Mouse (Mus musculus) stomach, postnatal 0 days (tissue): ENCODE measurements around the gene Hspbp1.

ENCODE experiments used
- CTCF ChIP-seq: IDR thresholded peaks from 2 replicates; pipeline ENCODE4 v1.5.1; 2016; ENCODE audit warnings: antibody characterized with exemption, low read depth, mild to moderate bottlenecking, moderate library complexity
- EP300 ChIP-seq: optimal IDR thresholded peaks from 2 replicates; pipeline ENCODE3; 2016; ENCODE audit warnings: antibody characterized with exemption

- TF ChIP-seq CTCF: no peak
- TF ChIP-seq EP300: no peak
Measured at GRCm38 (mm10) chr7:4683307-4683706, 1.6 kb downstream of the Hspbp1 start.
